Mouse (Mus musculus): ENCODE measurements at regions not wholly inside any gene's neighbourhood (a gene's known extent, or its start where the extent isn't known, plus 50 kb on each side); places are given as distances from the start of the nearest gene placed in this dataset.

DNA sequence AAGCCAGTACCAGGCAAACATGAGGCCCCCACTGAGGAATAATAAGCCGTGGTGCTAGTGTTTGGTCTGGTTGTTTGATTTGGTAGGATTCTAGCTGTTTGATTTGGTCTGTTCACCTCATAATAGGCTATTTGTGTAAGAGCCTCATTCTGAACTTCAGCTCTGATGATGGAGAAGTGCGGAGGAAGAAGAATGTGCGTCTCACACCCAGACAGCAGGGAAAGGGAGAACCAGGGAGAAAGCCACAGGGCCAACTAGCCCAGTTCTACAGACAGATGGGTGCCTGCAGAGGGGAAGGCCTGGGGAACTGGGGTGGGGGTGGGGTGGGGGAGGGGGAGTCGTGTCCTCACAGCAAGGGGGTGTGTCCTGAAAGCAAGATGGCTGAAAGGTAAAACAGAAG lies 106.6 kb upstream of the Sfswap start:
- 73% methylated on average over 4 of the region's 4 CpGs for WGBS
- no peak overlapping the region for H3K4me2 ChIP-seq (replicated peaks)
- no peak for ATAC-seq
- no peak overlapping the region for H3K9ac ChIP-seq (replicated peaks)
- H3K36me3 ChIP-seq: no peaks in the 10 kb centered on the region
- H3K4me1 ChIP-seq (replicated peaks): no peaks in the 10 kb centered on the region
- no peak overlapping the region for H3K4me3 ChIP-seq (replicated peaks)
- no peaks in the 10 kb centered on the region for H3K27me3 ChIP-seq
- H3K9me3 ChIP-seq: no peaks in the 10 kb centered on the region
- H3K27ac ChIP-seq: no peak overlapping the region

DNA sequence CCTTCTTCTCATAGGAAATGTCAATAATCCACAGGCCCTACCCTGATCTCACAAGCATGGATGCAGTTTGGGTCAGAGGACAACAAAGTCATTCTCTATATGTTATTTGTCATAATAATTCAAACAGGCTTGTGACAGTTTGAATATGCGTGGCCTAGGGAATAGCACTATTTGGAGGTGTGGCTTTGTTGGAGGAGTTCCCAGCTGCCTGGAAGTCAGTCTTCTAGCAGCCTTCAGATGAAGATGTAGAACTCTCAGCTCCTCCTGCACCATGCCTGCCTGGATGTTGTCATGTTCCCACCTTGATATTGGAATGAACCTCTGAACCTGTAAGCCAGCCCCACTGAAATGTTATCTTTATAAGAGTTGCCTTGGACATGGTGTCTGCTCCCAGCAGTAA lies 103.7 kb upstream of the Sfswap start:
- Histone ChIP-seq H3K4me1 (replicated peaks) (no peaks in the 10 kb centered on the region), H3K27me3 (no peaks in the 10 kb centered on the region)

DNA sequence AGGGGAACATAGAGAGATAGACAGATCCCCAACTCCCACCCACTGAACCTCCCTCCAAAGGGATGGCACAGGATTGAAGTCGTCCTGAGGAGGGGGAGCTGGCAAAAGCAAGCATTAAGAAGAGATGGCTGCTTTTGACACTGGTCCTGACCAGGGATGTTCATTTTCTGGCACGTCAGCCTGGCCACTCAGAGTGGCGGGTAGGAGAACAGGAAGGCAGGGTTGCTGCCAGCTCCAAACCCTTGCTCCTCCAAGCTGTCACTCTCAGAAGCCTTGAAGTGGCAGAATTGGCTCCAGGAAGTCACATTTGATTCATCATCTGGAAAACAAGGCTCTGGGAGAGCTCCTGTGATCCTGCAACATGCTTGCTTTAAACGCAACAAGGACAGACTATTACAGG lies 94.8 kb upstream of the Sfswap start:
- no peaks in the 10 kb centered on the region for H3K9me3 ChIP-seq
- H3K4me1 ChIP-seq (replicated peaks): no peaks in the 10 kb centered on the region
- no peaks in the 10 kb centered on the region for H3K36me3 ChIP-seq
- no peak overlapping the region for H3K9ac ChIP-seq (replicated peaks)
- no peaks in the 10 kb centered on the region for H3K27me3 ChIP-seq
- H3K4me2 ChIP-seq (replicated peaks): no peak overlapping the region
- no peak overlapping the region for H3K4me3 ChIP-seq (replicated peaks)
- ATAC-seq: no peak
- 73% methylated on average over 4 of the region's 4 CpGs for WGBS
- no peak overlapping the region for H3K27ac ChIP-seq

More for the DNA sequence above, 103.7 kb upstream of the Sfswap start:
- Histone ChIP-seq H3K9ac (replicated peaks) (no peak overlapping the region), H3K4me3 (replicated peaks) (no peak overlapping the region), H3K9me3 (no peaks in the 10 kb centered on the region), H3K36me3 (no peaks in the 10 kb centered on the region), H3K4me2 (replicated peaks) (no peak overlapping the region), H3K27ac (no peak overlapping the region)
- ATAC-seq: no peak
- 94% methylated on average over 1 of the region's 1 CpGs for WGBS

DNA sequence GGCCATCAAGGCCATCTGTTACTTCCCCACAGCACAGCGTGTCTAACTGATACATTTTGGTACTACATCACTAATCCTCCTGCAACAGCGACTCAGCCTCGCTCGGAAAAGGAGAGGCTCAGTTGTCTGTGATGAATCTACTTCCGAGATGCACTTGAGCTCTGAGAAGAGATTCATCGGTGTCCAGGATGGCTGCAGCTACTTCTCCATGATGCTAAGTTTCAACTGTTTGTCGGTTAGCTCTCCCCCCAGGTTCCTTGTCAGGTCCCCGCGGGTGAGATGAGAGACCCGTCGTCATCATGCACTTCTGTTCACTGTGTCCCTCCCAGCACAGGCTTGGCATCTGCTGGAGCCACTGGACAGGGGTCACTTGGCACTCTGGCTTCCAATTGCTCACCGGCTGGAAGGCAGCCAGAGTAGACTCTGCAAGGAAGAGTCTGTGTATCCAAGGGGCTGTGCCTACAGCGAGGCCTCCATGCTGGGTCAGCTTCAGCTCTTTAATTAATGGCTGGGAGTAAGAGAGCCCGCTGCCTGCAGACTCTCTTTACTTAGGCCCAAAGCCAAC lies 91.5 kb upstream of the Sfswap start:
- H3K9me3 ChIP-seq: no peaks in the 10 kb centered on the region
- H3K27ac ChIP-seq: no peak overlapping the region
- 79% methylated on average over 14 of the region's 14 CpGs for WGBS
- no peak overlapping the region for H3K4me2 ChIP-seq (replicated peaks)
- H3K4me1 ChIP-seq (replicated peaks): no peaks in the 10 kb centered on the region
- ATAC-seq: 0 out of 2 replicates have a peak, but pooled peaks have one; percentile 11
- no peak overlapping the region for H3K4me3 ChIP-seq (replicated peaks)
- H3K27me3 ChIP-seq: no peaks in the 10 kb centered on the region
- no peak overlapping the region for H3K9ac ChIP-seq (replicated peaks)
- H3K36me3 ChIP-seq: no peaks in the 10 kb centered on the region

DNA sequence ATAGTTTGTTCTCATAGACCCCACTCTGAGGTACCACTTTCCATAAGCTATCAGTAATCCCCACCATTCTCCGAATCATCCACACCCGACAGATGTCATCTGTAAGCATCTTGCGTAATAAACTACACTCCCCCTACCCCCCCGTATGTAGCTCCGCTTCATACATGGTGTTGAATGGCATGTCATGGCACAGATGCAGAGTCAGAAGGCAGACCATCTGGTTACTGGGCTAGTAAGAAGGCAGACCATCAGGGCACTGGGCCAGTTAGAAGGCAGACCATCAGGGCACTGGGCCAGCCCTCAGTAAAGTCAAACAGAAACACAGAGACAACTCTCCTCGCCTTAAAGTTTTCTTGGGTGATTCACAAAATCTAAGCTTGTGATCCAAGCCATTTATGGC lies 88.9 kb upstream of the Sfswap start:
- H3K4me3 ChIP-seq (replicated peaks): no peak overlapping the region
- no peaks in the 10 kb centered on the region for H3K9me3 ChIP-seq
- no peak for ATAC-seq
- WGBS: 88% methylated on average over 6 of the region's 6 CpGs
- H3K27me3 ChIP-seq: no peaks in the 10 kb centered on the region
- H3K4me2 ChIP-seq (replicated peaks): no peak overlapping the region
- H3K36me3 ChIP-seq: no peaks in the 10 kb centered on the region
- H3K4me1 ChIP-seq (replicated peaks): no peaks in the 10 kb centered on the region
- no peak overlapping the region for H3K9ac ChIP-seq (replicated peaks)
- no peak overlapping the region for H3K27ac ChIP-seq

DNA sequence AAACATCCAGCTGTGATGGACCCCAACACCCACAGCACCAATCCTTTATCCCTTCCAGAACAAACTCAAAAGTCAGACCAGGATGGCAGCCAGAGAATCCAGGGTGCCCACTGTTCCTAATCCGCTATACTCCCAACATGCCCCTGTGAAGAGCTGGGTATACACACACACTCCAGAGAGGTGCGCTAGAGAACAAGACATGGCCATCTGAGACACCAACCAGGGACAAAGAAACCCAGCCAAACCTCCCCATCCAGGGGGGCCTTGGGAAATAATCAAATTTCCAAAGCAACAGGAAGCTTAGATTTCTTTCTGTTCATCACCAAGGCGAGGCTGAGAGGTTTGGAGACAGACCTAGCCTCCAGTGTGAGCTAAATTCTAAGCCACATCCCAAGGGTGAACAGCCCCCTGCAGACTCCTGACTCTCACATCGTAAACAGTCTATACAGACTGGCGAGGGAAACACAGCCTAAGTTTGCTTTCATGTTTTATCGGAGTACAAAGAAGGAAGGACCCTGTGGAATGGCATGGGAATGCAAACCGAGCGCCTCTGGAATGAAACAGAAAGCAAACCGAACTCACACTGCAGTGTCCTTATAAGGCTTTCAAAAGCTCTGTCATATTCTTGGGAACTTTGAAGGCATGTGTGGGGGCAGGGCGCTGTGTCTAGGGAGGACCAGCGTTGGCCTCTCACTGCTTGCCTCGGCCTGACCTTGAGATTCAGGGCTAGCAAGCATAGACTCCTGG lies 85.9 kb upstream of the Sfswap start:
- no peak overlapping the region for H3K4me2 ChIP-seq (replicated peaks)
- H3K27me3 ChIP-seq: no peaks in the 10 kb centered on the region
- H3K9me3 ChIP-seq: no peaks in the 10 kb centered on the region
- ATAC-seq: no peak
- no peak overlapping the region for H3K4me3 ChIP-seq (replicated peaks)
- WGBS: 47% methylated on average over 12 of the region's 12 CpGs
- no peaks in the 10 kb centered on the region for H3K4me1 ChIP-seq (replicated peaks)
- H3K9ac ChIP-seq (replicated peaks): no peak overlapping the region
- H3K36me3 ChIP-seq: no peaks in the 10 kb centered on the region
- H3K27ac ChIP-seq: no peak overlapping the region

DNA sequence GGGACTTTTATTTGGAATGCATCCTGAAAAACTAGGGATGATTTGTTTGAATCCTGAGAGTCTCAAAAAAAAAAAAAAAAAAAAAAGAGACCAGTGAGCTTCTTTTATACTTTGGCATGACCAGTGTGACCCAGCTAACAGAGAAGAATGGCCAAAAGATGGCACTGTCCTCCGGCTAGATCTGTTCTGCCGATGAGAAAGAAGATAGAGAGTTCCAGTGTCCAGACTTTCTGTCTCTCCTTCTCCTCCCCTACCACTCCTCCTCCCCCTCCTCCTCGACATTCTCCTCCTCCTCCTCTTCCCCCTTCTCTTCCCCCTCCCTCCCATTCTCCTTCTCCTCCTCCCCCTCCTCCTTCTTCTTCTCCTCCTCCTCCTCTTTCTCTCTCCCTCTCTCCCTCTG lies 84.6 kb upstream of the Sfswap start:
- 15% methylated on average over 3 of the region's 3 CpGs for WGBS
- no peak overlapping the region for H3K9ac ChIP-seq (replicated peaks)
- no peaks in the 10 kb centered on the region for H3K4me1 ChIP-seq (replicated peaks)
- ATAC-seq: no peak
- H3K4me3 ChIP-seq (replicated peaks): no peak overlapping the region
- H3K4me2 ChIP-seq (replicated peaks): no peak overlapping the region
- H3K27me3 ChIP-seq: no peaks in the 10 kb centered on the region
- no peaks in the 10 kb centered on the region for H3K9me3 ChIP-seq
- no peaks in the 10 kb centered on the region for H3K36me3 ChIP-seq
- H3K27ac ChIP-seq: no peak overlapping the region

DNA sequence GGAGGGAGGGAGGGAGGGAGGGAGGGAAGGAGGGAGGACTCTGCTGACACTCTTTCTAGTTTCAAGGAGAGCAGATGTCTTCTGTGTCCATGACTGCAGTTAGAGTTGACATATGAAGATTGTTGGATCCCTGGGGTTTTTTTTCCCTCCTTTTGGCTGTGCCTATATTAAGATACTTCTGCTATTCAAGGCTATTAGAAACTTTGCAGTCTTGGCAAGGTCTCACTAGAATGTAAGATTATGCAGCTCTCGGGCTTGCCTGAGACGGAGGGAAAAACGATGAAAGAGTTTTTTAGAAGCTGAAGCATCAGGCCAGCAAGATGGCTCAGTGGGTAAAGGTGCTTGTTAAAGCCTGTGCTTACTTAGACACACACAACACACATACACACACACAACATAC lies 83.5 kb upstream of the Sfswap start:
- Histone ChIP-seq H3K4me2 (replicated peaks) (no peak overlapping the region), H3K9me3 (no peaks in the 10 kb centered on the region), H3K9ac (replicated peaks) (no peak overlapping the region), H3K4me3 (replicated peaks) (no peak overlapping the region), H3K27ac (no peak overlapping the region), H3K36me3 (no peaks in the 10 kb centered on the region), H3K4me1 (replicated peaks) (no peaks in the 10 kb centered on the region), H3K27me3 (no peaks in the 10 kb centered on the region)
- WGBS: 80% methylated on average over 3 of the region's 3 CpGs
- ATAC-seq: no peak

DNA sequence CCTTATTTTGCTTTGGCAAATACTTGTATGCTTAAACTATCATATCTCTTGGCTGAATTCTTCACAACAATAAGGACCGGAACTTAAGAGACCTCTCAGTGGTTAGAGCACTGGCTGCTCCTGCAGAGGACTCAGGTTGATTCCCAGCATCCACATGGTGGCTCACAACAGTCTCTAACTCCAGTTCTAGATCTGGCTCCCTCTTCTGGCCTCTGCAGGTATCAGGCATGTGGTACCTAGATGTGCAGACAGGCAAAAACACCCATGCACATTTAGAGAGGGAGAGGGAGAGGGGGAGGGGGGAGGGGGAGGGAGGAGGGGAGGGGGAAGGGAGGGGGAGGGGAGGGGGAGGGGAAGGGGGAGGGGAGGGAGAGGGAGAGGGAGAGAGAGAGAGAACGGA lies 80.0 kb upstream of the Sfswap start:
- Histone ChIP-seq H3K9ac (replicated peaks) (no peak overlapping the region), H3K36me3 (no peaks in the 10 kb centered on the region), H3K4me1 (replicated peaks) (0 out of 2 replicates have a peak, but pooled peaks cover 3% of the 10 kb centered on the region), H3K9me3 (no peaks in the 10 kb centered on the region), H3K27ac (no peak overlapping the region), H3K4me3 (replicated peaks) (no peak overlapping the region), H3K27me3 (no peaks in the 10 kb centered on the region), H3K4me2 (replicated peaks) (no peak overlapping the region)
- ATAC-seq: no peak
- 78% methylated on average over 2 of the region's 2 CpGs for WGBS

DNA sequence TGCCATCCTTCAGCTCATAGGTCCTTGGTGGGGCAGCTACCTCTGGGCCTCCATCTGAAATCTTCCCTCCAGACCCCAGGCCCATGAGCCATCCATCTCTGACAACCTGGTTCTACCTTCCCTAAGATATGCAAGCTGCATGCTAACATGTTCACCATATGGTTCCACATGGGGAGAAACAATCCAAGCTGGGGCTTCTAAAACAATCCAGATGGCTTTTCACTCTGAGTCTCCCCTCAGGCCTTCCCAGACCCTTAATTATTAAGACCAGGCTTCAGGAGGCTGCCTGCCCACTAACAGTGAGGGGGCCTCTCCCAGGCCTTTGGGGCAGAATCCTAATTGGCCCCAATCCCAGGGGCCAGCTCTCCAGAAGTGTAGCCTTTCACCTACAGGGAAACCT lies 71.1 kb upstream of the Sfswap start:
- Histone ChIP-seq H3K4me2 (replicated peaks) (no peak overlapping the region), H3K4me3 (replicated peaks) (no peak overlapping the region), H3K27me3 (no peaks in the 10 kb centered on the region), H3K27ac (no peak overlapping the region), H3K36me3 (no peaks in the 10 kb centered on the region), H3K9ac (replicated peaks) (no peak overlapping the region), H3K9me3 (no peaks in the 10 kb centered on the region), H3K4me1 (replicated peaks) (peaks cover 7% of the 10 kb centered on the region; the same call in 1 of the 2 replicates)
- ATAC-seq: no peak

DNA sequence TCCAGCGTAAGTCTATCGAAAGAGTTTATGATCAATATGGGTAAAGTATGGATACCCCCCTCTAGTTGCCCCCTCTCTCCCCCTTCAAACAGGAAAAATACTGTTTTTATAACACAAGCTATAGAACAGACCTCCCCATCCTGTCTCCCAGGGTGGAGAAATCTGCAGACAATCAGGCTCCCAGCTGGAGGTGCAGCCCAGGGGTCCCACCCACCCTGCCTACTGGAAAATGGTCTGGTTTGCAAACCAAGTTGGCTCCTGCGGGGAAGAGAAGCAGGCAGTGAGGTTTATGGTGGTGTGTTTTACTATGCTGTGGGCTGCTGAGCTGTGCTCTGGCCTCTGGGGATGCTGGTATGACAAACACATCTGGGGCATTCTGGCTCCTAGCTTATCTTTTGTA lies 70.7 kb upstream of the Sfswap start:
- Histone ChIP-seq H3K4me1 (replicated peaks) (peaks cover 7% of the 10 kb centered on the region; the same call in 1 of the 2 replicates), H3K36me3 (no peaks in the 10 kb centered on the region), H3K4me2 (replicated peaks) (no peak overlapping the region), H3K27ac (no peak overlapping the region), H3K9me3 (no peaks in the 10 kb centered on the region), H3K9ac (replicated peaks) (no peak overlapping the region), H3K4me3 (replicated peaks) (no peak overlapping the region), H3K27me3 (no peaks in the 10 kb centered on the region)
- 65% methylated on average over 3 of the region's 3 CpGs for WGBS
- no peak for ATAC-seq

DNA sequence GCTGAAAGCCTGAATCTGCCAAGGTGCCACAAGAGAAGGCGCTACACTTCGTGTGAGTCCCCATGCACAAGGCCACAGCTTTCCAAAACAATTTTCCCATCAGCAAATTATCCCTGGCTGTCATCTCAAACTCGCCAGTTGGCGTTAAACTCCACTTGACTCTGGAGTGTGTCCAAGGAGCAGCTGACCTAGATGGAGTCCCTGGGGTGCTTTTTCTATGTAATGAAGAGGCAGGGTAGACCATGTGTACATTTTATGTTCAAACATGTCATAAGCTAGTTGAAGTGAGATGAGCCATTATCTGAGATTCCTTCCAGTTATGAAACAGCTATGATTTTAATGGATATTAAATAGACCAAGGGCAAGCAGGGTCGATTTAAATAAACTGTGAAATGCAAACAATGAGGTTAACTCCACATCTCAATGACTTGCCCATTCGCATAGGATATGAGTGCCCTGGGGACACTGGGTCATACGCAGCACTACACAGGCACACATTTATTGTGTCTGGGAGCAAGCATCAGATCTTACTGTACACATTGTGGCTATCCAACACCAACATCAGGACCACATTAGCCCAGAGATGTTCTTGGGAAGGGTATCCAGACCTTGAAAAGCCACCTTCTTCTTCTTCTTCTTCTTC lies 51.0 kb upstream of the Sfswap start:
- Histone ChIP-seq H3K9ac (replicated peaks) (no peak overlapping the region), H3K4me1 (replicated peaks) (peaks cover 19% of the 10 kb centered on the region), H3K27ac (no peak overlapping the region), H3K9me3 (no peaks in the 10 kb centered on the region), H3K4me2 (replicated peaks) (no peak overlapping the region), H3K4me3 (replicated peaks) (no peak overlapping the region), H3K36me3 (no peaks in the 10 kb centered on the region), H3K27me3 (no peaks in the 10 kb centered on the region)
- no peak for ATAC-seq
- 57% methylated on average over 7 of the region's 7 CpGs for WGBS
